17 mouse cellular contexts compared by ENCODE assay signal in the genomic region with DNA sequence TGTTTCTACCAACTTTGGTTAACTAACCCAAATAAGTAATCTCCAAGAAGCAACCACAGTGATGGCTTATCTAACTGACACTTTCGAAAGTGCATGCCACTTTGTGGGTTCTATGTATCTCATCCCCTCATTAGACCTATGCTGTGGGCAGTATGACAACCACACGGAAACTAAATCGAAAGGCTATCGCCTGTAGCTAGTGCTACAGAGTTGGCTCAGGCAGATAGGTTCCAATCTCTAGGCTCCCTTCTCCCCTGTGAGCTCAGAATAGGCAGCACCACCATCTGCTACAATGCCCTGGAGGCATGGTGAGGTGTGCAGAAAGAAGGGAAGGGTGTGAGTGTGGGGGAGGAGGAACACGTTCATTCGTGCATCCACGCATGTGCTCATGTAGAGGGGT. TPM values are rescaled to one million over a fixed set of nuclear protein-coding genes. Genes with fewer than 3 reads are reported as not detected.
DNase-seq lines count a peak whose midpoint lies in the region; ATAC-seq and TF ChIP-seq lines count a peak whose summit lies in the region.
"Had no signal": no experiment of that assay in that cellular context is flagged by ENCODE, and none has a peak within 500 bp of the region (broad histone marks: within the 10 kb centered on the region; RNA-seq: fewer than 3 reads in every experiment).

No protein-coding gene starts in this region.

- H3K27me3 ChIP-seq in kidney, embryonic 14.5 days (ENCODE audit: control insufficient read depth, insufficient read depth, low read length), result no peaks in the 10 kb centered on the region
- no peaks in the 10 kb centered on the region for H3K27me3 ChIP-seq in liver, embryonic 14.5 days (ENCODE audit: control insufficient read depth, insufficient read depth, low read length)
- H3K27me3 ChIP-seq in hindbrain, embryonic 16.5 days (replicated peaks; ENCODE audit: control insufficient read depth, insufficient read depth, low read length), result no peaks in the 10 kb centered on the region
- H3K27me3 ChIP-seq: embryonic facial prominence, embryonic 13.5 days; heart, embryonic 12.5 days; neural tube, embryonic 13.5 days; Patski had no signal

- no peaks in the 10 kb centered on the region for H3K4me1 ChIP-seq in kidney, embryonic 14.5 days (ENCODE audit: control insufficient read depth, insufficient read depth, low read length)
- peaks cover 6% of the 10 kb centered on the region; the same call in 1 of the 2 replicates for H3K4me1 ChIP-seq in bone marrow, adult 2 months (ENCODE audit: control insufficient read depth, insufficient read depth, low read length)
- H3K4me1 ChIP-seq in liver, embryonic 14.5 days (replicated peaks; ENCODE audit: control insufficient read depth in 2 of 2, insufficient read depth in 2 of 2, low read length in 1 of 2), result peaks cover 0 to 8% of the 10 kb centered on the region in 2 experiments; a peak in 3 of 4 replicates
- no peaks in the 10 kb centered on the region for H3K4me1 ChIP-seq in hindbrain, embryonic 16.5 days (ENCODE audit: control insufficient read depth, insufficient read depth, low read depth, low read length)
- H3K4me1 ChIP-seq: embryonic facial prominence, embryonic 13.5 days; heart, embryonic 12.5 days; neural tube, embryonic 13.5 days had no signal

- H3K9me3 ChIP-seq in kidney, embryonic 14.5 days (ENCODE audit: control insufficient read depth, low read length), result no peaks in the 10 kb centered on the region
- no peaks in the 10 kb centered on the region for H3K9me3 ChIP-seq in liver, embryonic 14.5 days (ENCODE audit: control insufficient read depth, low read length)
- H3K9me3 ChIP-seq in hindbrain, embryonic 16.5 days (ENCODE audit: control insufficient read depth, low read length), result no peaks in the 10 kb centered on the region
- H3K9me3 ChIP-seq: embryonic facial prominence, embryonic 13.5 days; heart, embryonic 12.5 days; neural tube, embryonic 13.5 days had no signal

- TF ChIP-seq POLR2A in bone marrow, adult 2 months (IDR thresholded peaks at IDR 0.05; ENCODE audit: borderline replicate concordance, control insufficient read depth, low read depth, low read length), result no peak

- DNase-seq in kidney, adult 18-20 months, result no peak
- DNase-seq in 416B (ENCODE audit: low read depth) (peak; percentile 27), MN1 (ENCODE audit: low spot score) (no peak)
- DNase-seq in liver, embryonic 14.5 days (ENCODE audit: low read depth in 3 of 3, low spot score in 3 of 3), result no peak
- no peak for DNase-seq in embryo, embryonic 11 days
- DNase-seq: kidney, adult 11 months; thymus, adult 2 months had no signal

- H3K4me3 ChIP-seq in kidney, embryonic 14.5 days (ENCODE audit: low read length), result no peak overlapping the region
- no peak overlapping the region for H3K4me3 ChIP-seq in bone marrow, adult 2 months (replicated peaks; ENCODE audit: control insufficient read depth, low read depth, low read length)
- no peak overlapping the region for H3K4me3 ChIP-seq in liver, embryonic 14.5 days (ENCODE audit: insufficient read depth in 1 of 2, low read depth in 2 of 2, low read length in 2 of 2)
- H3K4me3 ChIP-seq in hindbrain, embryonic 16.5 days (ENCODE audit: low read length), result no peak overlapping the region
- H3K4me3 ChIP-seq: embryonic facial prominence, embryonic 13.5 days; heart, embryonic 12.5 days; neural tube, embryonic 13.5 days had no signal

- 79% methylated on average over 7 of the region's 7 CpGs for WGBS in kidney, embryonic 14.5 days
- 35% methylated on average over 7 of the region's 7 CpGs for WGBS in bone marrow, adult 2 months
- WGBS in liver, embryonic 14.5 days (ENCODE audit: insufficient replicate concordance), result 41% methylated on average over 7 of the region's 7 CpGs
- 88% methylated on average over 7 of the region's 7 CpGs for WGBS in hindbrain, embryonic 16.5 days

- no peak overlapping the region for H3K4me2 ChIP-seq in kidney, embryonic 14.5 days (replicated peaks; ENCODE audit: low read depth, low read length)
- H3K4me2 ChIP-seq in liver, embryonic 14.5 days (ENCODE audit: low read depth), result no peak overlapping the region
- no peak overlapping the region for H3K4me2 ChIP-seq in hindbrain, embryonic 16.5 days (ENCODE audit: low read length)
- H3K4me2 ChIP-seq: embryonic facial prominence, embryonic 13.5 days; heart, embryonic 12.5 days; neural tube, embryonic 13.5 days had no signal

- TF ChIP-seq EP300 in liver, embryonic 14.5 days (IDR thresholded peaks at IDR 0.05; ENCODE audit: low read depth), result peak; percentile 21; the same call in 1 of the 2 replicates

- ATAC-seq in kidney, embryonic 14.5 days (ENCODE audit: low FRiP score, low TSS enrichment), result peak; percentile 18; the same call in 1 of the 2 replicates
- ATAC-seq in liver, embryonic 14.5 days (ENCODE audit: insufficient read depth), result peak; percentile 67; the same call in 1 of the 2 replicates
- ATAC-seq in hindbrain, embryonic 16.5 days, result no peak

- H3K9ac ChIP-seq in kidney, embryonic 14.5 days (ENCODE audit: low read depth, low read length), result no peak overlapping the region
- no peak overlapping the region for H3K9ac ChIP-seq in liver, embryonic 14.5 days (replicated peaks)
- no peak overlapping the region for H3K9ac ChIP-seq in hindbrain, embryonic 16.5 days (ENCODE audit: low read depth, low read length)
- H3K9ac ChIP-seq: embryonic facial prominence, embryonic 13.5 days; heart, embryonic 12.5 days; neural tube, embryonic 13.5 days had no signal

- H3K36me3 ChIP-seq in kidney, embryonic 14.5 days (ENCODE audit: control insufficient read depth, insufficient read depth, low read length), result no peaks in the 10 kb centered on the region
- H3K36me3 ChIP-seq in liver, embryonic 14.5 days (replicated peaks; ENCODE audit: control insufficient read depth, insufficient read depth, low read depth), result no peaks in the 10 kb centered on the region
- no peaks in the 10 kb centered on the region for H3K36me3 ChIP-seq in hindbrain, embryonic 16.5 days (ENCODE audit: control insufficient read depth, insufficient read depth, low read length)
- H3K36me3 ChIP-seq: embryonic facial prominence, embryonic 13.5 days; heart, embryonic 12.5 days; neural tube, embryonic 13.5 days had no signal

- TF ChIP-seq CTCF in bone marrow, adult 2 months (IDR thresholded peaks at IDR 0.05; ENCODE audit: control insufficient read depth, insufficient read depth, low read length), result no peak
- TF ChIP-seq CTCF in liver, embryonic 14.5 days (IDR thresholded peaks at IDR 0.05; ENCODE audit: low read depth), result no peak

- no peak overlapping the region for H3K27ac ChIP-seq in kidney, embryonic 14.5 days (ENCODE audit: low read depth, low read length)
- H3K27ac ChIP-seq in bone marrow, adult 2 months (ENCODE audit: control insufficient read depth, insufficient read depth, low read depth, low read length, poor library complexity), result peak overlapping the region; percentile 50
- no peak overlapping the region for H3K27ac ChIP-seq in liver, embryonic 14.5 days
- H3K27ac ChIP-seq in hindbrain, embryonic 16.5 days (ENCODE audit: low read depth, low read length), result no peak overlapping the region
- H3K27ac ChIP-seq: embryonic facial prominence, embryonic 13.5 days; neural tube, embryonic 13.5 days had no signal

RNA-seq across cellular contexts. Expression of gene Mmp27, which starts 1.0 kb away (rescaled TPM):
- not detected in 2 replicates for polyA plus RNA-seq in kidney, embryonic 14.5 days (2014; fragmentation: Nextera tagmentation; extraction: Ambion mirVana)
- 1.3 TPM in 1 of 2 replicates, not detected in the other for polyA plus RNA-seq in bone marrow, adult 2 months (2011; ENCODE audit: insufficient read depth, insufficient read length, low replicate concordance, missing spikeins)
- polyA plus RNA-seq in liver, embryonic 14.5 days (2012; rRNA removed), result 0.03 and 0.17 TPM in 2 replicates
- 0.06 TPM in 1 of 2 replicates, not detected in the other for polyA plus RNA-seq in liver, embryonic 14.5 days (2014; fragmentation: Nextera tagmentation; extraction: Ambion mirVana)
- polyA plus RNA-seq in hindbrain, embryonic 16.5 days (2015; fragmentation: Nextera tagmentation; extraction: Ambion mirVana), result not detected in 2 replicates
- polyA plus RNA-seq: embryonic facial prominence, embryonic 13.5 days; forebrain, embryonic 11.5 days; heart, embryonic 12.5 days; hindbrain, embryonic 11.5 days; neural tube, embryonic 13.5 days; small intestine, adult 2 months had no signal

RNA-seq across cellular contexts. Expression of gene Mmp8, which starts 13.9 kb away (rescaled TPM):
- polyA plus RNA-seq in kidney, embryonic 14.5 days (2014; fragmentation: Nextera tagmentation; extraction: Ambion mirVana), result 0.16 and 0.17 TPM in 2 replicates
- polyA plus RNA-seq in bone marrow, adult 2 months (2011; ENCODE audit: insufficient read depth, insufficient read length, low replicate concordance, missing spikeins), result 66.3 and 247 TPM in 2 replicates
- 0.83 and 1.2 TPM in 2 replicates for polyA plus RNA-seq in liver, embryonic 14.5 days (2012; rRNA removed)
- polyA plus RNA-seq in liver, embryonic 14.5 days (2014; fragmentation: Nextera tagmentation; extraction: Ambion mirVana), result 2.3 and 3.1 TPM in 2 replicates
- polyA plus RNA-seq in hindbrain, embryonic 16.5 days (2015; fragmentation: Nextera tagmentation; extraction: Ambion mirVana), result 0.20 and 0.24 TPM in 2 replicates
- polyA plus RNA-seq: embryonic facial prominence, embryonic 13.5 days; forebrain, embryonic 11.5 days; heart, embryonic 12.5 days; hindbrain, embryonic 11.5 days; small intestine, adult 2 months had no signal

RNA-seq across cellular contexts. Expression of gene Mmp20, which starts 55.8 kb away (rescaled TPM):
- not detected in 2 replicates for polyA plus RNA-seq in kidney, embryonic 14.5 days (2014; fragmentation: Nextera tagmentation; extraction: Ambion mirVana)
- polyA plus RNA-seq in bone marrow, adult 2 months (2011; ENCODE audit: insufficient read depth, insufficient read length, low replicate concordance, missing spikeins), result not detected in 2 replicates
- polyA plus RNA-seq in liver, embryonic 14.5 days (2012; rRNA removed), result not detected in 2 replicates
- not detected in 2 replicates for polyA plus RNA-seq in liver, embryonic 14.5 days (2014; fragmentation: Nextera tagmentation; extraction: Ambion mirVana)
- polyA plus RNA-seq in hindbrain, embryonic 16.5 days (2015; fragmentation: Nextera tagmentation; extraction: Ambion mirVana), result not detected in 2 replicates
- polyA plus RNA-seq: embryonic facial prominence, embryonic 13.5 days; forebrain, embryonic 11.5 days; heart, embryonic 12.5 days; hindbrain, embryonic 11.5 days; neural tube, embryonic 13.5 days; Patski had no signal

Comparison
In these comparisons a context has a peak if more than half of its experiments do, and no peak if none do; other contexts are left out.
1. RNA of gene Mmp8, which starts 13.9 kb away (polyA plus RNA-seq): 66.3 to 247 TPM in bone marrow, adult 2 months; 0.83 to 3.1 TPM in liver, embryonic 14.5 days, 0.20 to 0.24 TPM in hindbrain, embryonic 16.5 days and 0.16 to 0.17 TPM in kidney, embryonic 14.5 days; every median in the first group is over 10 times any median in the second.